Mouse (Mus musculus): ENCODE results near the gene Cmip. TPM values are rescaled to one million over a fixed set of nuclear protein-coding genes. Genes with fewer than 3 reads are reported as not detected.

Cmip gene
- polyA plus RNA-seq, 1 experiment from 2014 or later, result 21.6 TPM

- no peaks in the 10 kb centered on the region for H3K27me3 ChIP-seq (ENCODE audit: control insufficient read depth, insufficient read depth, low read length)
- no peaks in the 10 kb centered on the region for H3K9me3 ChIP-seq (ENCODE audit: control insufficient read depth, low read depth, low read length)
- no peak overlapping the region for H3K4me3 ChIP-seq (ENCODE audit: low read depth, low read length)
- peaks cover 37% of the 10 kb centered on the region for H3K36me3 ChIP-seq (ENCODE audit: control insufficient read depth, insufficient read depth, low read length)
- no peak overlapping the region for H3K9ac ChIP-seq (replicated peaks; ENCODE audit: low read depth, low read length)
- 84% methylated on average over 4 of the region's 4 CpGs for WGBS
- ATAC-seq (ENCODE audit: insufficient number of reproducible peaks, insufficient read depth, low FRiP score, low read depth), result no peak
- H3K27ac ChIP-seq (ENCODE audit: low read length), result no peak overlapping the region
- no peaks in the 10 kb centered on the region for H3K4me1 ChIP-seq (ENCODE audit: control insufficient read depth, insufficient read depth, low read length)
- no peak overlapping the region for H3K4me2 ChIP-seq (replicated peaks; ENCODE audit: low read depth, low read length)
Measured at GRCm38 (mm10) chr8:117430624-117431023, 173.8 kb downstream of the Cmip start.

GRCm38 (mm10) chr8:117431554-117431953 lies 174.7 kb downstream of the Cmip start:
- ATAC-seq (ENCODE audit: insufficient number of reproducible peaks, insufficient read depth, low FRiP score, low read depth), result no peak
- H3K9me3 ChIP-seq (ENCODE audit: control insufficient read depth, low read depth, low read length), result no peaks in the 10 kb centered on the region
- H3K4me3 ChIP-seq (ENCODE audit: low read depth, low read length), result no peak overlapping the region
- H3K27ac ChIP-seq (ENCODE audit: low read length), result no peak overlapping the region
- H3K36me3 ChIP-seq (ENCODE audit: control insufficient read depth, insufficient read depth, low read length), result peaks cover 42% of the 10 kb centered on the region
- no peaks in the 10 kb centered on the region for H3K4me1 ChIP-seq (ENCODE audit: control insufficient read depth, insufficient read depth, low read length)
- H3K9ac ChIP-seq (replicated peaks; ENCODE audit: low read depth, low read length), result no peak overlapping the region
- no peak overlapping the region for H3K4me2 ChIP-seq (replicated peaks; ENCODE audit: low read depth, low read length)
- WGBS, result 79% methylated on average over 3 of the region's 3 CpGs
- no peaks in the 10 kb centered on the region for H3K27me3 ChIP-seq (ENCODE audit: control insufficient read depth, insufficient read depth, low read length)

- H3K4me2 ChIP-seq (replicated peaks; ENCODE audit: low read depth, low read length), result no peak overlapping the region
- no peak overlapping the region for H3K9ac ChIP-seq (replicated peaks; ENCODE audit: low read depth, low read length)
- H3K4me1 ChIP-seq (ENCODE audit: control insufficient read depth, insufficient read depth, low read length), result no peaks in the 10 kb centered on the region
- no peaks in the 10 kb centered on the region for H3K9me3 ChIP-seq (ENCODE audit: control insufficient read depth, low read depth, low read length)
- H3K4me3 ChIP-seq (ENCODE audit: low read depth, low read length), result no peak overlapping the region
- H3K27me3 ChIP-seq (ENCODE audit: control insufficient read depth, insufficient read depth, low read length), result no peaks in the 10 kb centered on the region
- WGBS, result 87% methylated on average over 8 of the region's 8 CpGs
- H3K36me3 ChIP-seq (ENCODE audit: control insufficient read depth, insufficient read depth, low read length), result peaks cover 43% of the 10 kb centered on the region
- H3K27ac ChIP-seq (ENCODE audit: low read length), result no peak overlapping the region
- no peak for ATAC-seq (ENCODE audit: insufficient number of reproducible peaks, insufficient read depth, low FRiP score, low read depth)
Measured at GRCm38 (mm10) chr8:117432111-117432510, 175.2 kb downstream of the Cmip start.

DNA sequence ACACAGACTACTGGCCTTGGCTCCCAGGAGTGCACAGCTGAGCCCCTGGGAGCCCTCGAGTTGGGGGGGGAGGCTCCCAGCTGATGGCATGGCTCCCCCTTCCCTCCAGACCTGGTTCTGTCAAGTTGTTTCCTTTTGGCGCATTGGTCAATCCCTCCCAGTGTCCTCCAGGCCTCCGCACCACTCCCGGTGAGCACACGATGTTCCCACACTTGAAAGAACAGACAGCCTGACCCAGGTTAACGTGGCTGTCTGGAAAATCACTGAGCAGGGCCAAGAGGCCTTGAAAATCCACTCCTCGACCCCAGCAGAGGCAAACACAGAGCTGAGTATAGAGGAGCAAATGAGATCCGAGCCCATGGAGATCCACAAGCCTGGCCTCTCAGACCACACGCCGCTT lies 177.1 kb downstream of the Cmip start:
- no peak overlapping the region for H3K4me2 ChIP-seq (replicated peaks; ENCODE audit: low read depth, low read length)
- peaks cover 45% of the 10 kb centered on the region for H3K36me3 ChIP-seq (ENCODE audit: control insufficient read depth, insufficient read depth, low read length)
- H3K27ac ChIP-seq (ENCODE audit: low read length), result no peak overlapping the region
- no peak overlapping the region for H3K9ac ChIP-seq (replicated peaks; ENCODE audit: low read depth, low read length)
- H3K27me3 ChIP-seq (ENCODE audit: control insufficient read depth, insufficient read depth, low read length), result no peaks in the 10 kb centered on the region
- H3K9me3 ChIP-seq (ENCODE audit: control insufficient read depth, low read depth, low read length), result no peaks in the 10 kb centered on the region
- no peak for ATAC-seq (ENCODE audit: insufficient number of reproducible peaks, insufficient read depth, low FRiP score, low read depth)
- H3K4me3 ChIP-seq (ENCODE audit: low read depth, low read length), result no peak overlapping the region
- 82% methylated on average over 10 of the region's 10 CpGs for WGBS
- no peaks in the 10 kb centered on the region for H3K4me1 ChIP-seq (ENCODE audit: control insufficient read depth, insufficient read depth, low read length)

DNA sequence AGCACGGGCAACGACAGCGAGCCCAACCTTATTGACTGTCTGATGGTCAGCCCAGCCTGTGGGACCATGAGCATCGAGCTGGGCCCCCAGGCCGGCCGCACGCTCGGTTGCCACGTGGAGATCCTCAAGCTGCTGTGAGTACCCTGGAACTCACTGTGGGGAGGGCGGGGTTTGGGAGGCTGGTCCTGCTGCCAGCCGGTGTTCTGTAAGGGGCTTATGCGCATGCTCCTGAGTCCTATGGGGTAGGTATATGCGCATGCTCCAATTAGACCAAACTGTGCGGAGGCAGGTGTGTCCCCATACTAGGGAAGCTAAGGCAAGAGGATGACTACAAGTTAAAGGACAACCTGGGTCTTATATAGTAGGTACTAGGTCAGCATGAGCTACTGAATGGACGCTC lies 179.9 kb downstream of the Cmip start:
- H3K4me1 ChIP-seq (ENCODE audit: control insufficient read depth, insufficient read depth, low read length), result no peaks in the 10 kb centered on the region
- no peak for ATAC-seq (ENCODE audit: insufficient number of reproducible peaks, insufficient read depth, low FRiP score, low read depth)
- no peaks in the 10 kb centered on the region for H3K9me3 ChIP-seq (ENCODE audit: control insufficient read depth, low read depth, low read length)
- no peak overlapping the region for H3K27ac ChIP-seq (ENCODE audit: low read length)
- H3K36me3 ChIP-seq (ENCODE audit: control insufficient read depth, insufficient read depth, low read length), result peaks cover 32% of the 10 kb centered on the region
- H3K9ac ChIP-seq (replicated peaks; ENCODE audit: low read depth, low read length), result no peak overlapping the region
- no peaks in the 10 kb centered on the region for H3K27me3 ChIP-seq (ENCODE audit: control insufficient read depth, insufficient read depth, low read length)
- H3K4me2 ChIP-seq (replicated peaks; ENCODE audit: low read depth, low read length), result no peak overlapping the region
- WGBS, result 96% methylated on average over 15 of the region's 15 CpGs
- no peak overlapping the region for H3K4me3 ChIP-seq (ENCODE audit: low read depth, low read length)

DNA sequence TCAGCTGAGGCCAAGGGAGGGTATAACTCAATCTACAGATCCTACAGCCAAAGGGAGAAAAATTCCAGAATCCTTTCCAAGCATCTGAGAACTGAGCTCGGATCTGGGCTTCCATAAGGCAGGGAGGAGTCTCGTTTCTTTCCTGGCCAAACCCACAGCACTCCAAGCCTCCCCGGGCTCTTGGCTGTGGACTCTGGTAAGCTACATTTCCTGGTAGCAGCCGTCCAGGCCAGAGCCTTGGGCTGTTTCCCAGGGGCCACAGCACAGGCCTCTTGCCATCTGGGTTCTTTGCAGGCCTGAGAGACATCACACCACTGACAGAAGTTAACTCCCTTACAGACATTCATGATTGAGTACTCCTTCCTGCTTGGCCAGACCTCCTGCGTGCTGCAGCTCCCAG lies 180.8 kb downstream of the Cmip start:
- 65% methylated on average over 5 of the region's 5 CpGs for WGBS
- Histone ChIP-seq H3K9ac (replicated peaks; ENCODE audit: low read depth, low read length) (no peak overlapping the region), H3K27ac (ENCODE audit: low read length) (no peak overlapping the region), H3K4me2 (replicated peaks; ENCODE audit: low read depth, low read length) (no peak overlapping the region), H3K4me3 (ENCODE audit: low read depth, low read length) (no peak overlapping the region), H3K9me3 (ENCODE audit: control insufficient read depth, low read depth, low read length) (no peaks in the 10 kb centered on the region), H3K4me1 (ENCODE audit: control insufficient read depth, insufficient read depth, low read length) (no peaks in the 10 kb centered on the region), H3K36me3 (ENCODE audit: control insufficient read depth, insufficient read depth, low read length) (peaks cover 32% of the 10 kb centered on the region), H3K27me3 (ENCODE audit: control insufficient read depth, insufficient read depth, low read length) (no peaks in the 10 kb centered on the region)
- ATAC-seq (ENCODE audit: insufficient number of reproducible peaks, insufficient read depth, low FRiP score, low read depth), result no peak

GRCm38 (mm10) chr8:117440317-117440716 lies 183.5 kb downstream of the Cmip start:
- H3K4me3 ChIP-seq (ENCODE audit: low read depth, low read length), result no peak overlapping the region
- peak; percentile 51; the same call in 1 of the 2 replicates for ATAC-seq (ENCODE audit: insufficient number of reproducible peaks, insufficient read depth, low FRiP score, low read depth)
- H3K4me1 ChIP-seq (ENCODE audit: control insufficient read depth, insufficient read depth, low read length), result no peaks in the 10 kb centered on the region
- H3K27me3 ChIP-seq (ENCODE audit: control insufficient read depth, insufficient read depth, low read length), result no peaks in the 10 kb centered on the region
- WGBS, result 75% methylated on average over 14 of the region's 14 CpGs
- H3K9me3 ChIP-seq (ENCODE audit: control insufficient read depth, low read depth, low read length), result no peaks in the 10 kb centered on the region
- H3K4me2 ChIP-seq (replicated peaks; ENCODE audit: low read depth, low read length), result no peak overlapping the region
- peaks cover 24% of the 10 kb centered on the region for H3K36me3 ChIP-seq (ENCODE audit: control insufficient read depth, insufficient read depth, low read length)
- no peak overlapping the region for H3K27ac ChIP-seq (ENCODE audit: low read length)
- no peak overlapping the region for H3K9ac ChIP-seq (replicated peaks; ENCODE audit: low read depth, low read length)

- Histone ChIP-seq H3K9ac (replicated peaks; ENCODE audit: low read depth, low read length) (no peak overlapping the region), H3K4me2 (replicated peaks; ENCODE audit: low read depth, low read length) (no peak overlapping the region), H3K36me3 (ENCODE audit: control insufficient read depth, insufficient read depth, low read length) (peaks cover 24% of the 10 kb centered on the region), H3K27me3 (ENCODE audit: control insufficient read depth, insufficient read depth, low read length) (no peaks in the 10 kb centered on the region), H3K4me3 (ENCODE audit: low read depth, low read length) (no peak overlapping the region), H3K9me3 (ENCODE audit: control insufficient read depth, low read depth, low read length) (no peaks in the 10 kb centered on the region), H3K27ac (ENCODE audit: low read length) (no peak overlapping the region), H3K4me1 (ENCODE audit: control insufficient read depth, insufficient read depth, low read length) (no peaks in the 10 kb centered on the region)
- peak; percentile 61 for ATAC-seq (ENCODE audit: insufficient number of reproducible peaks, insufficient read depth, low FRiP score, low read depth)
- 57% methylated on average over 6 of the region's 6 CpGs for WGBS
Measured at GRCm38 (mm10) chr8:117440759-117441158, 183.9 kb downstream of the Cmip start.

- Histone ChIP-seq H3K9me3 (ENCODE audit: control insufficient read depth, low read depth, low read length) (no peaks in the 10 kb centered on the region), H3K9ac (replicated peaks; ENCODE audit: low read depth, low read length) (no peak overlapping the region), H3K4me2 (replicated peaks; ENCODE audit: low read depth, low read length) (no peak overlapping the region), H3K36me3 (ENCODE audit: control insufficient read depth, insufficient read depth, low read length) (peaks cover 28% of the 10 kb centered on the region), H3K27me3 (ENCODE audit: control insufficient read depth, insufficient read depth, low read length) (no peaks in the 10 kb centered on the region), H3K4me3 (ENCODE audit: low read depth, low read length) (no peak overlapping the region), H3K4me1 (ENCODE audit: control insufficient read depth, insufficient read depth, low read length) (no peaks in the 10 kb centered on the region), H3K27ac (ENCODE audit: low read length) (no peak overlapping the region)
- no peak for ATAC-seq (ENCODE audit: insufficient number of reproducible peaks, insufficient read depth, low FRiP score, low read depth)
- 83% methylated on average over 5 of the region's 5 CpGs for WGBS
Measured at GRCm38 (mm10) chr8:117445507-117445906, 188.6 kb downstream of the Cmip start.

Measured in stomach, embryonic 14.5 days (tissue).